Mouse (Mus musculus) heart, embryonic 14.5 days (tissue): ENCODE measurements around the gene Fads1. TPM values are rescaled to one million over a fixed set of nuclear protein-coding genes. Genes with fewer than 3 reads are reported as not detected.

Experiments used
- ATAC-seq: fragments of 200-750 bp; cut with Nextera tagmentation; 2 replicates; pipeline ENCODE4 v1.8.0; 2017; ENCODE audit warnings: low read depth, moderate TSS enrichment; ENCODE audit not compliant: insufficient number of reproducible peaks, insufficient read depth, low FRiP score
- H3K27ac ChIP-seq, 2 experiments: fragments of 200-500 bp in 1 of 2; fragments of 300-500 bp in 1 of 2; sonication (generic) in 1 of 2; replicated peaks in 1 of 2; 2 replicates each; pipeline ENCODE4 v1.5.1; 2012 to 2014; ENCODE audit warnings: low read depth in 2 of 2, low read length in 2 of 2, control low read depth in 1 of 2, mild to moderate bottlenecking in 1 of 2, mixed read lengths in 1 of 2; ENCODE audit not compliant: control insufficient read depth in 1 of 2, insufficient read depth in 1 of 2
- H3K27me3 ChIP-seq: fragments of 300-500 bp; sonication (generic); 2 replicates; pipeline ENCODE4 v1.6.1; 2014; ENCODE audit warnings: mild to moderate bottlenecking, low read length, control low read depth; ENCODE audit not compliant: control insufficient read depth, insufficient read depth
- H3K36me3 ChIP-seq: fragments of 300-500 bp; sonication (generic); 2 replicates; pipeline ENCODE4 v1.6.1; 2014; ENCODE audit warnings: mild to moderate bottlenecking, control low read depth, low read length, mixed read lengths; ENCODE audit not compliant: control insufficient read depth, insufficient read depth
- H3K4me1 ChIP-seq, 2 experiments: fragments of 200-500 bp in 1 of 2; fragments of 300-500 bp in 1 of 2; sonication (generic) in 1 of 2; 2 replicates each; pipeline ENCODE4 v1.6.1; 2012 to 2014; ENCODE audit warnings: low read length in 2 of 2, control low read depth in 1 of 2, mixed read lengths in 1 of 2; ENCODE audit not compliant: control insufficient read depth in 2 of 2, insufficient read depth in 2 of 2
- H3K4me2 ChIP-seq: fragments of 300-500 bp; sonication (generic); 2 replicates; pipeline ENCODE4 v1.6.1; 2014; ENCODE audit warnings: mild to moderate bottlenecking, low read length
- H3K4me3 ChIP-seq, 2 experiments: fragments of 200-500 bp in 1 of 2; fragments of 300-500 bp in 1 of 2; sonication (generic) in 1 of 2; 2 replicates each; pipeline ENCODE4 v1.5.1; 2012 to 2014; ENCODE audit warnings: low read length in 2 of 2, mild to moderate bottlenecking in 2 of 2, control low read depth in 1 of 2, low read depth in 1 of 2, moderate library complexity in 1 of 2; ENCODE audit not compliant: control insufficient read depth in 1 of 2, insufficient read depth in 1 of 2
- H3K9ac ChIP-seq: fragments of 300-500 bp; sonication (generic); 2 replicates; pipeline ENCODE4 v1.6.1; 2014; ENCODE audit warnings: mild to moderate bottlenecking, low read length
- H3K9me3 ChIP-seq: fragments of 300-500 bp; sonication (generic); 2 replicates; pipeline ENCODE4 v1.6.1; 2016; ENCODE audit warnings: low read length, control low read depth; ENCODE audit not compliant: control insufficient read depth
- WGBS: fragments of 180-500 bp; shearing (Covaris S2); extraction: QIAGEN DNeasy Blood & Tissue Kit; methylation state at CpG from one replicate; pipeline ENCODE4 v1.1.7; 2014; 5-methylcytosine and 5-hydroxymethylcytosine counted together
- polyA plus RNA-seq: library from polyadenylated mRNA; unstranded; fragments of >200 nt; fragmentation: Nextera tagmentation; extraction: Ambion mirVana; gene quantifications from 2 replicates; pipeline ENCODE4 v1.2.1, GENCODE M21; 2014

Gene Fads1
- polyA plus RNA-seq, 1 experiment from 2014 or later = 39.8 TPM

DNA sequence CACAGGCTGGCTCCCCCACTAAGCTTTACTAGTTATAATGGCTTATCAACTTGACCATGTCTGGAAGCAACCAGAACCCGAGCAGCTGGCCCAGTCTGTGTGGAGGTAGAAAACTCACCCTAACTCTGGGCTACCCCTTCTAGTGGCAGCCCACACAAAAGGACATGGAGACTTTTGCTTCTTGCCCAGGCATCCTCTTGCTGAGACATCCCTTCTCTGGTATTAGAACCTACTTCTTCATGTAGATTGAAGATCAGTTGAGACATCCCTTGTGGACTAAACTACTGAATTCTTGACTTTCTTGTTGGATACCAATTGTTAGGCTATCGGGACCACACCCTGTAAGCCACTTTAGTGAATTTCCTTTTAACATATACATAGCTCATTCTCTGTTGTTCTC, 15.6 kb downstream of the Fads1 start:
- H3K4me2 ChIP-seq = no peak overlapping the region
- peaks cover 0 to 8% of the 10 kb centered on the region in 2 experiments; a peak in 2 of 4 replicates for H3K4me1 ChIP-seq
- ATAC-seq = no peak
- no peaks in the 10 kb centered on the region for H3K9me3 ChIP-seq
- H3K9ac ChIP-seq = no peak overlapping the region
- no peak overlapping the region for H3K27ac ChIP-seq
- peaks cover 68% of the 10 kb centered on the region for H3K36me3 ChIP-seq
- WGBS = 68% methylated on average over 2 of the region's 2 CpGs
- H3K4me3 ChIP-seq = no peak overlapping the region
- no peaks in the 10 kb centered on the region for H3K27me3 ChIP-seq

DNA sequence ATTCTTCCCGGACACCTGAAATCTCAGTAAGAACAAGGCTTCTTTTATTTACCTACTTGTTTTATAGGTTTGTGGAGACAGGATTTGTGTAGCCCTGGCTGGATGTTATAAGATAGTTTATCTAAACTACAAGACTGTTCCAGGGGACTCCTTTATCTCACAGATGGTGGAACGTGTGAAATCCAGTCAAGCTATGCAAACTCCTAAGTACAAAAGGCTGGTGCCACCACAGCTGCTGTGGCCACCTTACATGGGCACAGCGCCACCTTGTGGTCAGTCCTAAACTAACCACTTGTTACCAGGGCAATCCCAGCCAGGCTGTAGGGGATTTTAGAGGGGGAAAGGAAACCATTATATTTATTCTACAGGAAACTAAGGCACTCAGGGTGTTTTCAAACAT, 16.0 kb downstream of the Fads1 start:
- H3K4me1 ChIP-seq = peaks cover 0 to 8% of the 10 kb centered on the region in 2 experiments; a peak in 2 of 4 replicates
- WGBS = 29% methylated on average over 3 of the region's 3 CpGs
- no peak overlapping the region for H3K9ac ChIP-seq
- no peaks in the 10 kb centered on the region for H3K9me3 ChIP-seq
- no peak overlapping the region for H3K4me3 ChIP-seq
- no peak overlapping the region for H3K27ac ChIP-seq
- ATAC-seq = no peak
- H3K36me3 ChIP-seq = peaks cover 64% of the 10 kb centered on the region
- H3K27me3 ChIP-seq = no peaks in the 10 kb centered on the region
- no peak overlapping the region for H3K4me2 ChIP-seq

DNA sequence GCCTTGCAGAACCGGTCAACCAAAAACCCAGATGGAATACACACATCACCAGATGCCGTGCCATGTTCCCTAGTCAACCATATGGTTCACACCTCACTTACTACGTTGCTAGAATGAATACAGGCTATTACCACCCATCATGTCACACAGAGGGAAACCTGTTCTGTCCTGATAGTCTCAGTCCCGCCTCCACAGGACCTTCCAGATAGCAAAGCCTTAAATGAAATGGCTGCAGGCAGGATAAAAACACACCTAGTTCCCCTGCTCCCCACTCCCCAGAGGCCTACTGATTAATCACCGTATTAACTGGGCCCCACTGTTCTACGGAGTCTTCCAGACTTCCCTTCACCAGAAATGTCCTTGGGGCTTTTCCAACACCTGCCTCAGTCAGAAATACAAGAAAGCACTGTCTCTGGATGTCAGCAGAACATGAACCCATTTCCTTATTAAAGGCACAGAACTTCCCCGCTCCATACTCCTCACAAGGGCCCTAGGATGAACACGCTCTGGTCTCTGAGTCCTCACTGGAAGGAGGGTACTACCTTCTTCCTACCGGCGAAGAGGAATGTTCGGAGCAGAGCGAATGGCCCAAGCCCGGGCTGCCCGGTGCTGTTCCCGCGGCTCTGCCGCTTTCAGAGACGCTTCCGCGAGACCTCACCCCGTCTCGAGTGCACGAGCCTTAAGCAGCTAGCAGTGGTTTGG, 20.6 kb downstream of the Fads1 start:
- Histone ChIP-seq H3K4me1 (peaks cover 0 to 12% of the 10 kb centered on the region in 2 experiments; a peak in 2 of 4 replicates), H3K9me3 (no peaks in the 10 kb centered on the region), H3K4me3 (peak overlapping the region; percentile 72 to 92), H3K27ac (peak overlapping the region; percentile 75 to 85), H3K36me3 (peaks cover 59% of the 10 kb centered on the region), H3K9ac (peak overlapping the region; percentile 95), H3K4me2 (peak overlapping the region; percentile 85), H3K27me3 (no peaks in the 10 kb centered on the region)
- 3% methylated on average over 23 of the region's 23 CpGs for WGBS
- ATAC-seq = no peak; the same call in 1 of the 2 replicates

DNA sequence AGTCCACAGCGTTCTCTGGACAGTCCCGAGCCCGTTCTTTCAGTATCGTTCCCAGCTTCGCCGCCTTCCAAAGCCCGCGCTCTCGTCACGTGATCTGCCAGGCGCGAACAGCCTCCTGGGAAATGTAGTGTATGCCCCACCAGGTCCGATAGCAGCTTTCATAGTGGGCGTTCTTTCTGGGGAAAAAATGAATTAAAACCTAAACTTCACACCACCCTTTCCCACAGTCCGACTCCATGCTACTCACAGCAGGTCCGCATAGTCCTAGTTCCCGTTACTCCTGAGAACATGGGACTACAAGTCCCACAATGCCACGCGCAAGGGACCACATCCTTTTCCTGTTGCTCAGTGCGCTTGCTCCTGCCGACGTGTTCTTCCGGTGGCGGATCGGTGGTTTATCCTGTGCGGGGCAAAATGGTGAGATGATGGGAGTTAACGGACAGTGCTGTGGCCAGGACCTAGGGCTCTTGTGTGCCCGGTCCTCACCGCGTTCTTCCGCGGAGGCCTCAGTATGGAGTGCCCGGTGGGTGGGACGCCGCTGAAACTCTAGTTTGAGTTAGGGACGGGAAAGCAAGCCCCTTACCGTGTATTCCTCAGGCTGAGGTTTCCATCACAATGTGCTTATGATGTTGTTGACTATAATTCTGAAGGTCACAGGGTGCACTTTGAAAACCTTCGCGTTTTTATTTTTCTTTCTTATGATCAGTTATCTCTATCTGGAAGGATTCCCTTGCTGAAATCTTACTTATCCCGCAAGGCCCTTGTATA, 21.3 kb downstream of the Fads1 start, which contains the start of the genes Tmem258 and Fen1:
Gene Tmem258, plus strand, starts transcription at position 167 of the 768 bp plus-strand sequence.
Gene Fen1, minus strand, starts transcription at position 322 of the 768 bp plus-strand sequence.
- peak within 1 kb of the TSS; percentile 72 to 92 for H3K4me3 ChIP-seq
- peak within 1 kb of the TSS; percentile 75 to 85 for H3K27ac ChIP-seq
- H3K36me3 ChIP-seq = peaks cover 64% of the 10 kb centered on the region
- H3K9ac ChIP-seq = peak within 1 kb of the TSS; percentile 95
- no peaks in the 10 kb centered on the region for H3K9me3 ChIP-seq
- peak within 1 kb of the TSS; percentile 85 for H3K4me2 ChIP-seq
- under 1% methylated on average over 40 of the region's 40 CpGs for WGBS
- H3K27me3 ChIP-seq = no peaks in the 10 kb centered on the region
- H3K4me1 ChIP-seq = peaks cover 0 to 12% of the 10 kb centered on the region in 2 experiments; a peak in 2 of 4 replicates
- peak; percentile 89 for ATAC-seq

DNA sequence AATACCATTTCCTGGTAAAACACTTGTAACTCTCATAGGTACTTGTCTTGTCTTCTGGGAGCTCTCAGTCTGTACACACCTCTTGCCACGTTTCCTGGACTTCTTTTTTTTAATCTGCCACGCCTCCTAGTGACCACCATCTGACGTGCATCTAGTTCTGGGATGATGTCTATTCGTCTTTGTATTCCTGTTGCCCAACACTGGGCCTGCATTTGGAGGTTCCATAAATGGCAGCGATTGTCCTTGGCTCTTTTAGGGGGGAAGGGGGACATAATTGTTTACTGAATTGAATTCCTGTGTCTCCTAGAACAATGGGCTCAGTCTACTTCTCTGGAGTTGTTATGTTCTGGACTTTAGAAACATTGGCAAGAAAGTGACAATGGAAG, 21.9 kb downstream of the Fads1 start:
- peak overlapping the region; percentile 95 for H3K9ac ChIP-seq
- WGBS = 3% methylated on average over 5 of the region's 5 CpGs
- peaks cover 0 to 12% of the 10 kb centered on the region in 2 experiments; a peak in 2 of 4 replicates for H3K4me1 ChIP-seq
- peaks cover 63% of the 10 kb centered on the region for H3K36me3 ChIP-seq
- peak overlapping the region; percentile 85 for H3K4me2 ChIP-seq
- H3K27me3 ChIP-seq = no peaks in the 10 kb centered on the region
- peak overlapping the region; percentile 72 to 92; a peak in 3 of 4 replicates for H3K4me3 ChIP-seq
- ATAC-seq = no peak
- H3K27ac ChIP-seq = peak overlapping the region; percentile 60 to 75
- no peaks in the 10 kb centered on the region for H3K9me3 ChIP-seq

DNA sequence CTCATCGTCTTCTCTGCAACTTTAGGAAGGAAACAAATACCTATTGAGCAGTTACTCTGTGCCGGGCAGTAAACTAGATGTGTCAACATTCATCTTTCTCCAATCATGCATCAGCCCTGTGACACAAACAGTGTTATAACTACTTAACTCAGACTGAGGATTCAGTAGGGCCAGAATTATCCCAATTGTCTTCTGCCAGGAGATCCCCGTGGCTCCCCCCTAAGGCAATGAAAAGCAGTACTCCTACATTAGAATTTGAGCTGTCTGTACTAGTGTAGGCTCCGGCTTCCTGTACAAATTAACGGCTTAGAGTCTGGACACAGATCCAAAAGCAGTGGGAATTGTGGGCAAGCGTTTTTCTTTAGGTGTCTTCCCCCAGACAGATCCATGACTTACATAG, 22.4 kb downstream of the Fads1 start:
- 72% methylated on average over 6 of the region's 6 CpGs for WGBS
- Histone ChIP-seq H3K36me3 (peaks cover 63% of the 10 kb centered on the region), H3K27me3 (no peaks in the 10 kb centered on the region), H3K4me1 (peaks cover 0 to 12% of the 10 kb centered on the region in 2 experiments; a peak in 2 of 4 replicates), H3K27ac (peak overlapping the region in 1 of 2 experiments; percentile 75; a peak in 1 of 4 replicates), H3K9me3 (no peaks in the 10 kb centered on the region), H3K9ac (peak overlapping the region; percentile 95), H3K4me3 (peak overlapping the region in 1 of 2 experiments; percentile 92; a peak in 2 of 4 replicates), H3K4me2 (peak overlapping the region; percentile 85)
- no peak for ATAC-seq

DNA sequence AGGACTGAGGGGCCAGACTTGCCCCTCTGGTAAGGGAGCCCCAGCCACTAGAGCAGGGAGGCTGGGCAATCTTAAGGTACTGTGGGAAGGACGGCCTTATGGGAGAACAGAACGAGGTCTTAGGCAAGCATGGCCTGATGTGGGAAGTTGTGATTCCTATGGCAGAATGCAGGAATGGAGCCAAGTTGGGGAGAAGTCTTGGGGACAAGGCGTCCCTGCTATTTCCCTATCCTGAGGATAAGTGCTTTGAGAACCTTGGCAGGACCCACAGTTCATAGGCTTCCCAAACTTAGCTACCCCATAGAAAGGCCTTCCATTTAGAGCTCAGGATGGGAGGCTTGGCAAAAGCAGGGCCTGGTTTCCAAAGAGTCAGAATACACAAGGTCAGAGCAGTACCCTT, 26.2 kb downstream of the Fads1 start:
- Histone ChIP-seq H3K9me3 (no peaks in the 10 kb centered on the region), H3K27ac (no peak overlapping the region), H3K4me2 (no peak overlapping the region), H3K36me3 (peaks cover 77% of the 10 kb centered on the region), H3K4me3 (no peak overlapping the region), H3K4me1 (peaks cover 0 to 4% of the 10 kb centered on the region in 2 experiments; a peak in 1 of 4 replicates), H3K9ac (no peak overlapping the region), H3K27me3 (no peaks in the 10 kb centered on the region)
- ATAC-seq = no peak
- 74% methylated on average over 3 of the region's 3 CpGs for WGBS
